Mouse (Mus musculus): Measurements from ENCODE around the gene Stk38. TPM values are rescaled to one million over a fixed set of nuclear protein-coding genes. Genes with fewer than 3 reads are reported as not detected.

The Stk38 gene
- polyA plus RNA-seq (2017; shearing (Covaris generic)), result 310 TPM

DNA sequence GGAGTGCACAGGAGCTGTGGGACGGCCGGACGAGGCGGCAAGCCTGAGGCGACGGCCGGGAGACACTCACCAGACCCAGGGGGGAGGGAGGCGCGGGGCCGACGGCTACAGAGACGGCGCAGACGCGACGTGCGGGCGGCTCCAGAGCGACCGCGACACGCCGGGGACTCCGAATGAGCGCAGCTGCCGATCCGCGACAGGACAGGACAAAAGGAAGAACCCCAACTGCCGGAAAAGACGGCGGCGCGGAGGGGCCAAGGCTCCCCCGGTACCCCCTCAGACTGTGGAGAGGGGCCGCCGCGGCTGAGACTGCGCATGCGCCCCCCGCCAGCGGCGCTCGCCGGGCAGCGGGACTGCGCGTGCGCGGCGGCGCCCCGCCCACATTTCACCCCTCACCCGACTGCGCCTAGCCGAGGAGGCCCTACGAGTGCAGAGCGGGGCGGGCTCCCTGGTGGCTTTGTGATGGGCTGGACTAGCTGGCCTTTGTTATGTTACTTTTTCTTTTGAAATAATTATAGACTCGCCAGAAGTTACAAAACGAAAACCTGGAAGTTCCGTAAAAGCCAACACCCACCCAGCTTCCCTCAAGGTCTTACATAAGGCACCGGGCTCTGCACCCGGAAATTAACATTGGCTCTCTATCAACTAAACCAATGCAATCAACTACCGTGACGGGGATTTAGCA is at the start of gene Stk38:
TSS of gene Stk38 (minus strand) at position 355 of the 685 bp plus-strand sequence.

DNA sequence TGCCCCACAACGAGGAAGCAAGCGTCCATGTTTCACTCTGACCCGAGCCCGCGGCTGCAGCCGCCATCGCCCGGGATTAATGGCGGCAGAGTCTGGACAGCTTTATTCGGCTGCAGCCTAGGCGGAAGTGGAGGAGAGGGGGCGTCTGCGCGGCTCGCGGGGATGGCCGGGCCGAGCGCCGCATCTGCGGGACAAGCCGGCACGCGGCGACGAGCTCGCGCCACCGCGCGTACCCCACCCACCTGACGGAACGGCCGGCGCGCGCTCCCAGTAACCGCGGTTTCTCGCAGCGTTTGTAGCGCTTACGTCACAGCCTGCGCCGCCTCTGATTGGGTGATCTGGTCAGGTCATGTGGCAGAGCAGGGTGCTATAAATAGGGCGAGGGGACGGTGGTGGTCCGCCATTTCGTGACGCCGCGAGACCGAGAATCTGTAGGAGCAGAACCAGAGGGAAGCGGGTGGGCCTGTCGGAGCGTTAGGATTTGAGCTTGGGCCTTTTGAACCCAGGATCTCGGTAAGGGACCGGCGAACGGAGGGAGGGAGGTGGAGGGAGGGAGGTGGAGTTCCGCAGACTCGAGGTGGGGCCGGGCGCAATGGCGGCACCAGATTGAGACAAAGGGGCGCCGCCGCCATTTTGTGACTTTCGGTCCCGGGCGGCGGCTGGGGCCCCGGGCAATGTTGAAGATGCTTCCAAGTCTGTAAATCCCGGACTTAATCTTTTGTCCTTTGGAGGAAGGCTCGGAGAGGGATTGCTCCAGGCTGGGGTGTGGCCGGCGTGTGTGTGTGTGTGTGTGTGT is 24.7 kb upstream of the Stk38 start, which contains the start of gene Srsf3:
TSS of gene Srsf3 (plus strand) at position 355 of the 796 bp plus-strand sequence.

DNA sequence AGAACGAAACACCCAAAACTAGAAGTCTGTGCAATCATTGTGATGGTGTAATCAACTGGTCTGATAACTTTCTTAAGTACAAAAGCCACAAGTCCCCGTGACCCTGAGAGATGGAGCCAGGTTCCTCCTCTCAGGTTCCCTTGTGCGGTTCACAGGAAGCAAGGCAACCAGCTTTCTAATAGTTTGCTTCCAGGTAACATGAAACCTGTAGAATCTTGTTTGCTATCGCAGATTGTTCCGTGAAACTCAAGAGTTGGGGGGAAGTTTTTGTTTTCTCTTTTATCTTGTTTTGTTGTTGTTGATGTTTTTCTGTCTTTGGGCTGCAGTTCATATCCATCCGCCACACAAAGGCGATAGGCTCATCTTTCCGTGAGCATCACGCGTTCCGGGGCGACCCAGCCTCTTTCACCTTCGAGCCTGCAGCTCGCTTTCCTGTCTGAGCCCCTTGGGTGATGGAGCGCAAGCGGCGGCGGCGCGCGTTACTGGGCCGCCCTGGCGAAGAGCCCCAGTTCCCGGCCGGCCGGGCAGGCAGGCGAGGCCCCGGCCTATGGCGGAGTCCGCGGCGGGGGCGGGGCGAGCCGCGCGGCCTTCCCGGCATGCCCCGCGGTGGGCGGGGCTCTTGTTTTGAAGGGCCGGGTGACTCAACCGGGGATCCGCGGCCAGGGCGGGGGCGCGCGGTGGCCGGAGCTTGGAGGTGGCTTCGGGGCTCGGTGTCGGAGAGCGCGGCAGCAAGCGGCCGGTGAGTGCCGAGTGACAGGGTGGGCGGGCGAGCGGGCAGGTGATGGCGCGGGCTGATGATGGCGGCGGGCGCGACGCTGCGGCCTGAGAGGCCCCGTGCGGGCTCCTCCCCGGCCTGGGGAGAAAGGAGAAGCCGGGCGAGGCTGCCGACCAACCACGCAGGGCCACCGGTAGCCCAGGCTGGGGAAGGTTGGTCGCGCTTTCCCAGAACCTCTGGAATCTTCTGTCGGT is 55.7 kb downstream of the Stk38 start, which contains the start of gene Kctd20:
TSS of gene Kctd20 (plus strand) at position 120 of the 969 bp plus-strand sequence.

DNA sequence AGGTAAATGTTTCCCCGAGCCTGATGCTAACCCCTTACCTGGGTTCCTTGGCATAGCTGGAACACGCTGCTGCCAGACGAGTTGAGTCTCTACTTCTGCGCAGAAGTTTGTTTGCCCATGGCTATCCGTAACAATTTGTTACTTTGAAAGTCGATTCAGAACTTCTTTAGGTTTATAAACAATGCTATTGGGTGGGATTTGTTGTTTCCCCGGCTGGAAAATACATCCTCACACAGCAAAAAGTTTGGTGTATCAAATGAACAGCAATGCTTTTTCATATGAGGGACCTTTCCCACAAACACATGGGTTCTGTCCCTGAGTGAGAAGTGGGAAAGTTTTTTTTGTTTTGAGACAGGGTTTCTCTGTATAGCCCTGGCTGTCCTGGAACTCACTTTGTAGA is 64.1 kb downstream of the Stk38 start, which contains the start of gene Pxt1:
TSS of gene Pxt1 (minus strand) at position 101 of the 400 bp plus-strand sequence.

Other genes starting within 250 kb of the Stk38 start
- not detected for gene Mapk13, start 238.7 kb downstream of the Stk38 start, polyA plus RNA-seq (2017; shearing (Covaris generic))
- 15.1 TPM for gene Brpf3, start 206.9 kb downstream of the Stk38 start, polyA plus RNA-seq (2017; shearing (Covaris generic))
- not detected for gene Pnpla1, start 149.6 kb downstream of the Stk38 start, polyA plus RNA-seq (2017; shearing (Covaris generic))
- 0.16 TPM for gene 4930539E08Rik, start 92.7 kb downstream of the Stk38 start, polyA plus RNA-seq (2017; shearing (Covaris generic))
- gene Pxt1, start 64.2 kb downstream of the Stk38 start, polyA plus RNA-seq (2017; shearing (Covaris generic)), result not detected
- 61.7 TPM for gene Kctd20, start 56.0 kb downstream of the Stk38 start, polyA plus RNA-seq (2017; shearing (Covaris generic))
- gene Srsf3, start 24.6 kb upstream of the Stk38 start, polyA plus RNA-seq (2017; shearing (Covaris generic)), result 528 TPM
- 140 TPM for gene Cdkn1a, start 83.0 kb upstream of the Stk38 start, polyA plus RNA-seq (2017; shearing (Covaris generic))
- not detected for gene Rab44, start 106.2 kb upstream of the Stk38 start, polyA plus RNA-seq (2017; shearing (Covaris generic))
- 0.06 TPM for gene Cpne5, start 230.2 kb upstream of the Stk38 start, polyA plus RNA-seq (2017; shearing (Covaris generic))